Mouse (Mus musculus): ENCODE data around the gene Slc25a21. TPM values are rescaled to one million over a fixed set of nuclear protein-coding genes. Genes with fewer than 3 reads are reported as not detected.

Slc25a21 gene
- total RNA-seq, 2 experiments from 2014 or later: 0.87 to 1.4 TPM

GRCm38 (mm10) chr12:56905222-56905621 lies 292.1 kb downstream of the Slc25a21 start:
- DNase-seq (ENCODE audit: low spot score in 2 of 2): no peak

DNA sequence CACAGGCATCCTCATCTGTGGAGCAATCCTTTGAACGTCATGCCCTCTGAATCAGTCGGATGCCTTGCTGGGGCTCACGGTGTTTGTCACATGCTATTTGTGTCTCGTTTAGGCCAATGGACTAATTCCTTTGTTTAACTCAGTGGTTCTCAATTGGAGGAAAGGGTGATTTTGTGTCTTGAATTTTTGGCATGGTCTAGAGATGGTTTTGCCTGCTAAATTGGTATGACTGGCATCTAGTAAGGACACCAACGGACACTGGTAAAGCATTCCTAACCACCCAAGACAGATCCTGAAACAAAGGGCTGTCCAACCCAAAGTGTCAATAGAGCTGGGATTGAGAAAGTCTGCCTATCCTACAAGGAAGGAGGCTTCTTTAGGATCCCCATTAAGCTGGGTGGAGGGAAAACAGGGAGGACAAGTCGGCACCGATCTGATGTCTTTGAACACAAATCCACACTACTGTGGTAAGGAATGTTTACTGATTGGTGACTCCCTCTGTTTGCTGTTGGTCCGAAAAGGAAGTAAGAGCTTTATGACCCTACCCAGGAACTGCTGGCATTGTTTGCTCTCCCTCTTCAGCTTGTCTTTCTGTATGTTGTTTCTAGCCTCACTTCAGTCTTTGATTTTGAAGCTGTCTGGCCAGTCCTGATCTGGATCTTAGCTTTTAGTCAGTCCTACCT lies 294.4 kb downstream of the Slc25a21 start:
- intact Hi-C loops (cut with DNase I): no loop called here
- DNase-seq (ENCODE audit: low spot score in 2 of 2): no peak

More at GRCm38 (mm10) chr12:56905222-56905621, 292.1 kb downstream of the Slc25a21 start:
- intact Hi-C loops (cut with DNase I): no loop called here

GRCm38 (mm10) chr12:56897976-56898375 lies 299.3 kb downstream of the Slc25a21 start:
- DNase-seq (ENCODE audit: low spot score in 2 of 2): no peak
- intact Hi-C loops (cut with DNase I): no loop called here

GRCm38 (mm10) chr12:56897221-56897937 lies 299.9 kb downstream of the Slc25a21 start:
- DNase-seq (ENCODE audit: low spot score in 2 of 2): no peak
- intact Hi-C loops (cut with DNase I): no loop called here

DNA sequence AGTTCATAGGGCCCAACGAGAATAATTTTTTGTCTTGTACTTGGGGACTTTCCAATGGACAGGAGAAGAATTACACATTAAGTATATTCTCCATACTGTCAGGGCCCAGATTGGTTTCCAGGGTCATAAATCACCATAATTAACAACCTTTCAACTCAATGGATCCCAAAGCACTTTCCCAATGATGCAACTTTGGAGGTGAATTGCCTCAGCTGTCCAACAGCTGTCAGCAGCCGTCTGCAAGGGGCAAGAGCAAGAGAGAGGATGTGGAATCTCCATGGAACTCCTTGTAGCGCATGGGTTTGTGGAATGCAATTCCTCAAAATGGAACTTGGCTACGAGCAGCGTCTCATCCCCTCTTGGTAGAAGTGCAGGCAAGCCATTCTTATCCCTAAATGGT lies 302.3 kb downstream of the Slc25a21 start:
- DNase-seq (ENCODE audit: low spot score in 2 of 2): no peak
- intact Hi-C loops (cut with DNase I): no loop called here

- intact Hi-C loops (cut with DNase I): no loop called here
- DNase-seq (ENCODE audit: low spot score in 2 of 2): no peak
These were observed 306.2 kb downstream of the Slc25a21 start for GRCm38 (mm10) chr12:56890891-56891726.

- no peak for DNase-seq (ENCODE audit: low spot score in 2 of 2)
- intact Hi-C loops (cut with DNase I): no loop called here
These were observed 319.5 kb downstream of the Slc25a21 start for GRCm38 (mm10) chr12:56877796-56878195.

DNA sequence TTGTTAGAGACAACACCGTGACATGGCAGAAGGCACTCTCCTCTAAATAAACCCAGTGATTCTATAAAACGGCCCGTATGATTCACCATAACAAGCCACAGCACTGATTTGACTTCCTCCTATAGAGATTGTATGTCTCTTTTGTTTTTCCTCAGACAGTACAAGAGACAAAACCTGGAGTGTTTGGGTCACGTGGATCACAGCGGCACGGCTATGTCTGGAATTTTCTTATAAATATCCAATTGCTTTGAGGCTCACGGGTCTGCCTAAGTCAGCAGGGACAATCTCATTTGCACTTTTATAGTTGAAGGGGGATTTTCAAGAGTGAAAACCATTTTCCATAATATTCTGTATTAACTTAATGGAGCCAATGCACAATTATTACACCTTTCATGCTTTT lies 320.7 kb downstream of the Slc25a21 start:
- DNase-seq (ENCODE audit: low spot score in 2 of 2): no peak
- intact Hi-C loops (cut with DNase I): no loop called here

DNA sequence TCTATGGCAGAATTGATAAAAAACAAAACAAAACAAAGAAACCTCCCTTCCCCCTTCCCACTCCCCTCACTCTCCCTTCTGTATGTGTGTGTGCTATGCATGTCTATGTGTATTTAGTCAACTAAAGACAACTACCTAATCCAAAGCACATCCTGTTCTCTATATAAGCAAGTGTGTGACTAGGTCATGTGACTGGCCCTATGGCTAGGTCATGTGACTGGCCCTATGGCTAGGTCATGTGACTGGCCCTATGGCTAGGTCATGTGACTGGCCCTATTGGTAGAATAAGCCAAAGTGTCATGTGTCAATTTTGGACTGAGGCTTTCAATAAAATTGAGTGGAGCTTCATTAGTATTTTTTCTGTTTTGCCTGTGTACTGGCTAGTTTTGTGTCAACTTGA lies 324.1 kb downstream of the Slc25a21 start:
- DNase-seq (ENCODE audit: low spot score in 2 of 2): no peak
- intact Hi-C loops (cut with DNase I): no loop called here

DNA sequence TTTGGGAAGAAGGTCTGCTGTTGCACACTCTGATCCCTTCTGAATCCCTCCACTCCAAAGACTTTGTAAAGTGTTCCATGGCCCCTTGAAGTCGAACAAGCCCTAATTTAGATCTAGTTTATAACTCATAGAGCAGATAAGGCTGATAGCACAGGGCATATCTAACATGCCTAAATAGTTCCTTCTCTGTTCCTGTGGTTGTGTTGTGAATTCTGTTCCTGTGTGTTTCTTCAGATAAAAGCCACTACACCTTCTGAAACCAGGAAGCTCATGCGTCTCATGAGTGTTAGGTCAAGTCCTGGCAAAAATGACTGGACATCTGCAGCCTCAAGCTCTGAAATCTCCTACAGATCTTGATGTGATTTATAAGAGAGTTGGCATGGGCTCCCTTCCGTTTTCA lies 326.7 kb downstream of the Slc25a21 start:
- no peak for DNase-seq (ENCODE audit: low spot score in 2 of 2)
- intact Hi-C loops (cut with DNase I): no loop called here

DNA sequence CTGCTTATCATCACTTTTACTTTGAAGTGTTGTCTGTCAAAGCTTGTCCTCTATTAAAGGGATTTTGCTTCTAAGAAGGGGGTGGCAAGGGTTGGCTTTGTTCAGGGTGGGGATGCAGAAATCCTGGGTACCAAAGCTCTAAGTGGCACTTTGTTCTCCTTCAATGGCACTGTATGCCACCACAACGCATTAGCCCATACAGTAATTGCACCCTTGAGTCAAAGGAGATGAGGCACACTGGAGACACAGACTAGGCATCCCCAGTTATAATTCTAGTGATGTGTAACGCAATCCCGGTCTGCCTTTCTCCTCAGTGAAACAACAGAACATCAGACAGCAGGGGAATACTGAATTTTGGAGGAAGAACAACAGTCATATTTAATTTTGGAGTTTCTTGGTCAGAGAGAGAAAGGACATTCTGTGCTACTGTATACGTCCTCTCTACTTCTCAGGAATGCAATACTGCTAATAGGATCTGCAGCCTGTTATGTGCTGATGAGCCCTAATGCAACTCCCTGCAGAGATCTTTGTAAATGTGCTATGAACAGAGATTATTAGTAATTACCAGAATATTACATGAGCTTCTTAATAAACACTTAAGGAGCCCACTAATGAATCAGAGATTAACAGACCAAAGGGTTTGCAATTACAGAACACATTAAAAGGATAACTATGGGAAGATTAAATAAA lies 333.3 kb downstream of the Slc25a21 start:
- intact Hi-C loops (cut with DNase I): no loop called here
- no peak for DNase-seq (ENCODE audit: low spot score in 2 of 2)

- no peak for DNase-seq (ENCODE audit: low spot score in 2 of 2)
- intact Hi-C loops (cut with DNase I): no loop called here
These were observed 344.6 kb downstream of the Slc25a21 start for GRCm38 (mm10) chr12:56852679-56853078.

DNA sequence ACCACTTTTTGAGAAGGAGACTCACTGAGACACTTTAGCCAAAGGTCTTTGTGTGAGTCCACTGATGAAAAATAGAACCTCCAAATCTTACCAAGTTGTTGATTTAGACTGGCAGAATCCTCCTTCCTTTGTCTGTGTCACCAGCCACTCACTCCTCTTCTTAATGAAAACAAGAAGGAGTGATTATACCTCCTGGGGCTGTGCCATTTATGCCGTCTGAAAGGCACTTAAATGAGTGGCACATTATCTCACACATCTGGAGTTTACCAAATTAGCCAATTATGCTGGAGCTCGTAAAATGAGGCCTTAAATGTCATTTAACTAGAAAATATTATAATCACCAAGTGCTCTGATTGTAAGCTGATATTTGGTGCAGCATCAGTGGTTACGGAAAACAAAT lies 345.8 kb downstream of the Slc25a21 start:
- DNase-seq (ENCODE audit: low spot score in 2 of 2): no peak
- intact Hi-C loops (cut with DNase I): no loop called here

GRCm38 (mm10) chr12:56829945-56830344 lies 367.3 kb downstream of the Slc25a21 start:
- no peak for DNase-seq (ENCODE audit: low spot score in 2 of 2)
- intact Hi-C loops (cut with DNase I): no loop called here

GRCm38 (mm10) chr12:56829455-56829883 lies 367.8 kb downstream of the Slc25a21 start:
- peak in 1 of 2 experiments; percentile 16 for DNase-seq (ENCODE audit: low spot score in 2 of 2)
- intact Hi-C loops (cut with DNase I): no loop called here

DNA sequence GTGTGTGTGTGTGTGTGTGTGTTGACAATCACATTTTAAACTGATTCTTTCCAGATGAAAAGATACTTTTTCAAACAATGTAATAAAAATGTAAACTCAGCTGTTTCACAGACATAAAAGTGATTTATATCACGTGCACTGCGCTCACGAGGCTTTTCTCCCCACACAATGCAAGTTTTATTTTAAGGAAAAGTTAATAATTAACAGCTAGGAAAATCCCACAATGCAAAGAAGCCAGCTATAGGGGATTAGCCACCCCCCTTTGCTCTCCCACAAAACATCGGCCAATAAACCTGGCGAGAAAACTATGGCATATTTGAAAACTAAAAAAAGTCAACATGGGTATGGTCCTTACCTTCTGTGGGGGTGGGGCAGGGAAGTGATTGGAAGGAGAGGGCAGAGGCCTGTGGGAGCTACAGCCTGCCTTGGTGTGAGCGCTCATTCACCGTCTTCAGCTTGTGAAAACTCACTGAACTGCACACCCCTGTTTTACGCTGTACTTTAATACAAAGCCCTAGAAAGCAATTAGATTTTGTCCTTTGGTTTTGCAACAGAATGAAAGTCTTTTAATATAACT lies 369.4 kb downstream of the Slc25a21 start:
- DNase-seq (ENCODE audit: low spot score in 2 of 2): no peak

DNA sequence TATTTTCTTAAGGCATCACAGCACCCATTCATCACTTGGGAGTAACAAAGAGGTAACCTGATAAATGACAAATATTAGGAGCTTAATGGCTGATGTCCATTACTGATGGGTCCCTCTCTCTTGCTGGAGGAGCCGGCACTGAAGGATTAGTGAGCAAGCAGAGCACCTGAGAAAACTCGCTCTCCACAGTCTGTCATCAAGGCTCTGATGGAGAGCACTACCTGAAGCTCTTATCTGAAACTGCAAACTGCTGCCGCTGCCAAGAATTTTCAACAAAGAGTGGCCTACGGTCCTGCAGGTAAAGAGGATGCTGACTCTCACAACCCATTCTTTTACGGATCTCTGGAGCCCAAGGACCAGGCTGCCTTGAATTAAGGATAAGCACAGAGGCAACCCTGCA lies 372.6 kb downstream of the Slc25a21 start:
- intact Hi-C loops (cut with DNase I): no loop called here

More for the DNA sequence above, 369.4 kb downstream of the Slc25a21 start:
- intact Hi-C loops (cut with DNase I): no loop called here

DNA sequence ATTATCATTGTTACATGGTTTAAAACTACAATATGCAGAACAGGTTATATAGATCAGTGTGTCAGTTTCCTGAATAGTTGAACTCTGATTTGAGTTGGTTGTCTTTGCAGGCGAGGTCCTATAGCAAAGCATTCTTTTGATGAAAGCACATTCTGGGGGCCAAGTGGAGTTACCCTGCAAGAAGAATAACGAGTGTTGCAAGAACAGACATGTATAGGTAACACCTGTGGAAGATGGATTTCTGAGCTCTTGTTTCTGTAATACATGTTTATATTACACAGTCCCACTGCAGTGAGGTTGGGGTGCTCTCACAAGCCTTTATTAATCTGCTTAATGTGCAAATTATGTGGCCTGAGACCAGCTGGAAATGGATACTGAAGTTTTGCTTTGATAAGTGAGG lies 375.1 kb downstream of the Slc25a21 start:
- DNase-seq (ENCODE audit: low spot score in 2 of 2): no peak
- intact Hi-C loops (cut with DNase I): no loop called here

More for the DNA sequence above, 372.6 kb downstream of the Slc25a21 start:
- DNase-seq (ENCODE audit: low spot score in 2 of 2): no peak

DNA sequence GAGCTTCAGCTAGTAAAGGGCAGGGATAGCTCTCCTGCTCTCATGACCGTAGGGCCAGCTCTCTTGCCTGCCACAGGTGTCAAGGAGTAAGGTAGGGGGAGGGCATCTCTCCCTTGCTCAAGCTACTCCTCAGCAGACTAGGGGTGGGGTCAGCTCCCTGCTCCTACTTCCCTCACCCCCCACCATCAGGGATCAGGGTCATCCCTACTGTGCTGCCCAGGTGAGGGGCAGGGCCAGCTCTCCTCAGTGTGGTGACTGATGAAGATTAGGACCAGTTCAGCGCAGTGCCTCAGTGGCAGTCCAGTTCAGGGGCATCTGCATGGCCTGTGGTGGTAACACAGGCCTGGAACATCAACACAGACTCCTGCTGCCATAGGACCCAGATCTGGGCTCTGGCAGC lies 376.7 kb downstream of the Slc25a21 start:
- no peak for DNase-seq (ENCODE audit: low spot score in 2 of 2)
- intact Hi-C loops (cut with DNase I): no loop called here
